In genomic region chr13:27945062-27945461, GRCm38 (mm10) we compare ENCODE assay signal across 8 mouse cellular contexts.
DNase-seq lines count a peak whose midpoint lies in the region.

No protein-coding gene starts in this region.

- WGBS in limb, embryonic 10.5 days, result 58% methylated on average over 3 of the region's 3 CpGs

- no peaks in the 10 kb centered on the region for H3K4me1 ChIP-seq in limb, embryonic 10.5 days

- no peaks in the 10 kb centered on the region for H3K36me3 ChIP-seq in limb, embryonic 10.5 days

- H3K27me3 ChIP-seq in limb, embryonic 10.5 days (ENCODE audit: low read depth, poor library complexity, severe bottlenecking), result no peaks in the 10 kb centered on the region

- H3K9me3 ChIP-seq in limb, embryonic 10.5 days (replicated peaks), result no peaks in the 10 kb centered on the region

- H3K27ac ChIP-seq in limb, embryonic 10.5 days, result no peak overlapping the region

- no peak overlapping the region for H3K4me3 ChIP-seq in limb, embryonic 10.5 days

- DNase-seq in adrenal gland, adult (ENCODE audit: inconsistent age in 2 of 2, low spot score in 1 of 2), result peak; percentile 33 to 82
- no peak for DNase-seq in adrenal gland, postnatal 4 days (ENCODE audit: low spot score in 2 of 2)
- peak; percentile 9 to 64 for DNase-seq in spleen, postnatal 10 days (ENCODE audit: low spot score in 2 of 2)
- no peak for DNase-seq in spleen, adult 12 weeks (ENCODE audit: low spot score)
- DNase-seq in cerebellum, postnatal 25 days, result peak; percentile 27 to 69
- peak; percentile 55 for DNase-seq in induced T-regulatory cell, adult 2 months (ENCODE audit: low read depth)
- DNase-seq in limb, embryonic 10.5 days (ENCODE audit: low spot score), result peak; percentile 50
- DNase-seq in skeletal muscle tissue, adult 2 months (ENCODE audit: low read depth, low spot score), result peak; percentile 2

Comparison
In these comparisons a context has a peak if more than half of its experiments do, and no peak if none do; other contexts are left out.
1. DNase-seq: peak in adrenal gland, adult (2 of 2), spleen, postnatal 10 days (2 of 2), cerebellum, postnatal 25 days (2 of 2), induced T-regulatory cell, adult 2 months (single experiment), limb, embryonic 10.5 days (single experiment) and skeletal muscle tissue, adult 2 months (single experiment); none in adrenal gland, postnatal 4 days (0 of 2) and spleen, adult 12 weeks (single experiment).